Mouse (Mus musculus): ENCODE data around the gene Dnajc13. TPM values are rescaled to one million over a fixed set of nuclear protein-coding genes. Genes with fewer than 3 reads are reported as not detected.

The Dnajc13 gene
- polyA plus RNA-seq, 1 experiment from 2014 or later: 37.9 TPM

- no peak for DNase-seq (ENCODE audit: low spot score)
Measured at GRCm38 (mm10) chr9:104187028-104187427, 75.7 kb downstream of the Dnajc13 start.

- no peak for DNase-seq (ENCODE audit: low spot score)
Measured at GRCm38 (mm10) chr9:104183181-104183580, 79.5 kb downstream of the Dnajc13 start.

- no peak for DNase-seq (ENCODE audit: low spot score)
Measured at GRCm38 (mm10) chr9:104182328-104182727, 80.4 kb downstream of the Dnajc13 start.

- no peak for DNase-seq (ENCODE audit: low spot score)
Measured at GRCm38 (mm10) chr9:104181626-104182025, 81.1 kb downstream of the Dnajc13 start.

- no peak for DNase-seq (ENCODE audit: low spot score)
Measured at GRCm38 (mm10) chr9:104180046-104180445, 82.7 kb downstream of the Dnajc13 start.

GRCm38 (mm10) chr9:104172342-104172741 is 90.4 kb downstream of the Dnajc13 start:
- no peak for DNase-seq (ENCODE audit: low spot score)

- no peak for DNase-seq (ENCODE audit: low spot score)
Measured at GRCm38 (mm10) chr9:104171651-104172050, 91.1 kb downstream of the Dnajc13 start.

GRCm38 (mm10) chr9:104169986-104170385 is 92.7 kb downstream of the Dnajc13 start:
- no peak for DNase-seq (ENCODE audit: low spot score)

GRCm38 (mm10) chr9:104165926-104166325 is 96.8 kb downstream of the Dnajc13 start:
- DNase-seq (ENCODE audit: low spot score): no peak

GRCm38 (mm10) chr9:104164194-104164593 is 98.5 kb downstream of the Dnajc13 start:
- DNase-seq (ENCODE audit: low spot score): no peak

GRCm38 (mm10) chr9:104161117-104161516 is 101.6 kb downstream of the Dnajc13 start:
- DNase-seq (ENCODE audit: low spot score): no peak

GRCm38 (mm10) chr9:104157291-104157690 is 105.4 kb downstream of the Dnajc13 start:
- DNase-seq (ENCODE audit: low spot score): no peak

- no peak for DNase-seq (ENCODE audit: low spot score)
Measured at GRCm38 (mm10) chr9:104156506-104156905, 106.2 kb downstream of the Dnajc13 start.

- no peak for DNase-seq (ENCODE audit: low spot score)
Measured at GRCm38 (mm10) chr9:104155100-104155715, 107.5 kb downstream of the Dnajc13 start.

- DNase-seq (ENCODE audit: low spot score): no peak
Measured at GRCm38 (mm10) chr9:104152121-104152520, 110.6 kb downstream of the Dnajc13 start.

GRCm38 (mm10) chr9:104148969-104149368 is 113.8 kb downstream of the Dnajc13 start:
- no peak for DNase-seq (ENCODE audit: low spot score)

GRCm38 (mm10) chr9:104146683-104147082 is 116.0 kb downstream of the Dnajc13 start:
- DNase-seq (ENCODE audit: low spot score): no peak

- no peak for DNase-seq (ENCODE audit: low spot score)
Measured at GRCm38 (mm10) chr9:104144314-104144996, 118.3 kb downstream of the Dnajc13 start.

GRCm38 (mm10) chr9:104142805-104143204 is 119.9 kb downstream of the Dnajc13 start:
- DNase-seq (ENCODE audit: low spot score): no peak

- no peak for DNase-seq (ENCODE audit: low spot score)
Measured at GRCm38 (mm10) chr9:104140351-104140750, 122.4 kb downstream of the Dnajc13 start.

- no peak for DNase-seq (ENCODE audit: low spot score)
Measured at GRCm38 (mm10) chr9:104130141-104130755, 132.5 kb downstream of the Dnajc13 start.

- DNase-seq (ENCODE audit: low spot score): no peak
Measured at GRCm38 (mm10) chr9:104128110-104128509, 134.6 kb downstream of the Dnajc13 start.

GRCm38 (mm10) chr9:104126833-104127232 is 135.9 kb downstream of the Dnajc13 start, which contains the start of gene Ackr4:
Gene Ackr4 (minus strand): TSS chr9:104126933.
- DNase-seq (ENCODE audit: low spot score): no peak

Data from thymus, postnatal 0 days (tissue).